Mouse (Mus musculus) liver, embryonic 13.5 days (tissue): ENCODE results near the gene Aqp5. TPM values are rescaled to one million over a fixed set of nuclear protein-coding genes. Genes with fewer than 3 reads are reported as not detected.

Experiments
- ATAC-seq: fragments of 200-750 bp; cut with Nextera tagmentation; 2 replicates; pipeline ENCODE4 v1.8.0; 2017; ENCODE audit warnings: low read depth, mild to moderate bottlenecking, moderate number of reproducible peaks, moderate library complexity
- DNase-seq: peaks from one replicate; pipeline ENCODE4 v3.0.0; 2022
- H3K27ac ChIP-seq: fragments of 300-500 bp; sonication (generic); 2 replicates; pipeline ENCODE4 v1.5.1; 2015; ENCODE audit warnings: moderate library complexity, mild to moderate bottlenecking, inconsistent platforms
- H3K27me3 ChIP-seq: fragments of 300-500 bp; sonication (generic); 2 replicates; pipeline ENCODE4 v1.6.1; 2015; ENCODE audit warnings: mild to moderate bottlenecking, inconsistent platforms
- H3K36me3 ChIP-seq: fragments of 300-500 bp; sonication (generic); 2 replicates; pipeline ENCODE4 v1.6.1; 2015; ENCODE audit warnings: mild to moderate bottlenecking, inconsistent platforms
- H3K4me1 ChIP-seq: fragments of 300-500 bp; sonication (generic); replicated peaks from 2 replicates; pipeline ENCODE4 v1.6.1; 2015; ENCODE audit warnings: inconsistent platforms
- H3K4me2 ChIP-seq: fragments of 300-500 bp; sonication (generic); 2 replicates; pipeline ENCODE4 v1.6.1; 2015; ENCODE audit warnings: inconsistent platforms, mild to moderate bottlenecking, moderate library complexity
- H3K4me3 ChIP-seq: fragments of 300-500 bp; sonication (generic); replicated peaks from 2 replicates; pipeline ENCODE4 v1.5.1; 2015; ENCODE audit warnings: mild to moderate bottlenecking, inconsistent platforms
- H3K9ac ChIP-seq: fragments of 300-500 bp; sonication (generic); 2 replicates; pipeline ENCODE4 v1.6.1; 2015; ENCODE audit warnings: mild to moderate bottlenecking, inconsistent platforms
- H3K9me3 ChIP-seq: fragments of 300-500 bp; sonication (generic); replicated peaks from 2 replicates; pipeline ENCODE4 v1.6.1; 2016; ENCODE audit warnings: inconsistent platforms
- WGBS: fragments of 180-500 bp; shearing (Covaris S2); methylation state at CpG from one replicate; pipeline ENCODE4 v1.1.7; 2015; ENCODE audit not compliant: insufficient replicate concordance; 5-methylcytosine and 5-hydroxymethylcytosine counted together
- polyA plus RNA-seq: library from polyadenylated mRNA; unstranded; fragments of >200 nt; fragmentation: Nextera tagmentation; extraction: Ambion mirVana; gene quantifications from 2 replicates; pipeline ENCODE4 v1.2.1, GENCODE M21; 2015

Aqp5 gene
- polyA plus RNA-seq, result 0.08 and 0.24 TPM in 2 replicates

- Histone ChIP-seq H3K27me3 (peaks cover 100% of the 10 kb centered on the region), H3K9me3 (no peaks in the 10 kb centered on the region), H3K9ac (no peak within 1 kb of the TSS), H3K36me3 (no peaks in the 10 kb centered on the region), H3K27ac (no peak within 1 kb of the TSS), H3K4me2 (peak within 1 kb of the TSS; percentile 48), H3K4me3 (peak within 1 kb of the TSS; percentile 30), H3K4me1 (no peaks in the 10 kb centered on the region; the same call in 1 of the 2 replicates)
- 2% methylated on average over 83 of the region's 83 CpGs for WGBS
- no peak for DNase-seq
- no peak for ATAC-seq
Observed at GRCm38 (mm10) chr15:99590429-99591084, at the start of gene Aqp5. TSS of gene Aqp5 (plus strand) at chr15:99590782.

- WGBS, result 35% methylated on average over 7 of the region's 7 CpGs
- peaks cover 14% of the 10 kb centered on the region; the same call in 1 of the 2 replicates for H3K27me3 ChIP-seq
- no peaks in the 10 kb centered on the region for H3K4me1 ChIP-seq
- no peak overlapping the region for H3K4me2 ChIP-seq
- DNase-seq (no peak), ATAC-seq (no peak)
- no peak overlapping the region for H3K9ac ChIP-seq
- no peak overlapping the region for H3K27ac ChIP-seq
- H3K9me3 ChIP-seq, result no peaks in the 10 kb centered on the region
- no peaks in the 10 kb centered on the region for H3K36me3 ChIP-seq
- no peak overlapping the region for H3K4me3 ChIP-seq
Observed at GRCm38 (mm10) chr15:99544047-99544446, 46.5 kb upstream of the Aqp5 start.

- Histone ChIP-seq H3K36me3 (no peaks in the 10 kb centered on the region), H3K9ac (no peak overlapping the region), H3K4me1 (no peaks in the 10 kb centered on the region), H3K27ac (no peak overlapping the region), H3K9me3 (no peaks in the 10 kb centered on the region), H3K27me3 (peaks cover 17% of the 10 kb centered on the region; the same call in 1 of the 2 replicates), H3K4me3 (no peak overlapping the region), H3K4me2 (no peak overlapping the region)
- 72% methylated on average over 11 of the region's 11 CpGs for whole genome bisulfite sequencing
- ATAC-seq, result no peak
- DNase-seq, result no peak
Observed at GRCm38 (mm10) chr15:99546596-99546995, 44.0 kb upstream of the Aqp5 start.

GRCm38 (mm10) chr15:99547732-99548131, 42.9 kb upstream of the Aqp5 start:
- Histone ChIP-seq H3K36me3 (no peaks in the 10 kb centered on the region), H3K9me3 (no peaks in the 10 kb centered on the region), H3K9ac (no peak overlapping the region), H3K27me3 (peaks cover 17% of the 10 kb centered on the region; the same call in 1 of the 2 replicates), H3K27ac (no peak overlapping the region), H3K4me3 (no peak overlapping the region), H3K4me1 (no peaks in the 10 kb centered on the region), H3K4me2 (no peak overlapping the region)
- no peak for DNase-seq
- no peak for ATAC-seq
- WGBS, result 63% methylated on average over 6 of the region's 6 CpGs

GRCm38 (mm10) chr15:99549901-99550300, 40.7 kb upstream of the Aqp5 start:
- ATAC-seq, result no peak
- Histone ChIP-seq H3K36me3 (no peaks in the 10 kb centered on the region), H3K27ac (no peak overlapping the region), H3K27me3 (0 out of 2 replicates have a peak, but pooled peaks cover 3% of the 10 kb centered on the region), H3K9ac (no peak overlapping the region), H3K4me3 (no peak overlapping the region), H3K4me1 (no peaks in the 10 kb centered on the region), H3K4me2 (no peak overlapping the region), H3K9me3 (no peaks in the 10 kb centered on the region)
- no peak for DNase-seq
- WGBS, result 30% methylated on average over 2 of the region's 2 CpGs

GRCm38 (mm10) chr15:99553767-99554166, 36.8 kb upstream of the Aqp5 start:
- Histone ChIP-seq H3K4me1 (no peaks in the 10 kb centered on the region), H3K4me2 (no peak overlapping the region), H3K36me3 (no peaks in the 10 kb centered on the region), H3K9me3 (no peaks in the 10 kb centered on the region), H3K9ac (no peak overlapping the region), H3K27ac (no peak overlapping the region), H3K4me3 (no peak overlapping the region), H3K27me3 (0 out of 2 replicates have a peak, but pooled peaks cover 3% of the 10 kb centered on the region)
- ATAC-seq (no peak), DNase-seq (no peak)
- WGBS, result 73% methylated on average over 6 of the region's 6 CpGs

- Histone ChIP-seq H3K9ac (no peak overlapping the region), H3K36me3 (no peaks in the 10 kb centered on the region), H3K4me2 (no peak overlapping the region), H3K27ac (no peak overlapping the region), H3K27me3 (0 out of 2 replicates have a peak, but pooled peaks cover 9% of the 10 kb centered on the region), H3K4me3 (no peak overlapping the region), H3K9me3 (no peaks in the 10 kb centered on the region), H3K4me1 (no peaks in the 10 kb centered on the region)
- WGBS, result 54% methylated on average over 1 of the region's 1 CpGs
- ATAC-seq, result no peak
- DNase-seq, result no peak
Observed at GRCm38 (mm10) chr15:99558947-99559346, 31.6 kb upstream of the Aqp5 start.

GRCm38 (mm10) chr15:99560246-99560645, 30.3 kb upstream of the Aqp5 start:
- H3K27me3 ChIP-seq, result 0 out of 2 replicates have a peak, but pooled peaks cover 9% of the 10 kb centered on the region
- 60% methylated on average over 10 of the region's 10 CpGs for WGBS
- ATAC-seq, result no peak

GRCm38 (mm10) chr15:99567371-99567770, 23.2 kb upstream of the Aqp5 start:
- no peaks in the 10 kb centered on the region for H3K9me3 ChIP-seq
- WGBS, result 66% methylated on average over 4 of the region's 4 CpGs
- H3K4me3 ChIP-seq, result no peak overlapping the region
- H3K27ac ChIP-seq, result no peak overlapping the region
- no peak overlapping the region for H3K4me2 ChIP-seq
- peaks cover 4% of the 10 kb centered on the region; the same call in 1 of the 2 replicates for H3K27me3 ChIP-seq
- H3K36me3 ChIP-seq, result no peaks in the 10 kb centered on the region
- DNase-seq (no peak), ATAC-seq (no peak)
- no peaks in the 10 kb centered on the region for H3K4me1 ChIP-seq
- no peak overlapping the region for H3K9ac ChIP-seq

More at GRCm38 (mm10) chr15:99560246-99560645, 30.3 kb upstream of the Aqp5 start:
- Histone ChIP-seq H3K9ac (no peak overlapping the region), H3K27ac (no peak overlapping the region), H3K4me3 (no peak overlapping the region), H3K9me3 (no peaks in the 10 kb centered on the region), H3K36me3 (no peaks in the 10 kb centered on the region), H3K4me1 (no peaks in the 10 kb centered on the region), H3K4me2 (no peak overlapping the region)
- DNase-seq, result no peak

- no peak overlapping the region for H3K27ac ChIP-seq
- H3K9me3 ChIP-seq, result no peaks in the 10 kb centered on the region
- WGBS, result 48% methylated on average over 6 of the region's 6 CpGs
- H3K4me1 ChIP-seq, result no peaks in the 10 kb centered on the region
- H3K9ac ChIP-seq, result no peak overlapping the region
- H3K4me3 ChIP-seq, result no peak overlapping the region
- no peaks in the 10 kb centered on the region for H3K36me3 ChIP-seq
- no peak for DNase-seq
- H3K27me3 ChIP-seq, result peaks cover 6% of the 10 kb centered on the region
- no peak for ATAC-seq
- no peak overlapping the region for H3K4me2 ChIP-seq
Observed at GRCm38 (mm10) chr15:99568682-99569081, 21.9 kb upstream of the Aqp5 start.

GRCm38 (mm10) chr15:99569123-99569522, 21.5 kb upstream of the Aqp5 start:
- H3K4me3 ChIP-seq, result no peak overlapping the region
- H3K9me3 ChIP-seq, result no peaks in the 10 kb centered on the region
- H3K4me2 ChIP-seq, result no peak overlapping the region
- 65% methylated on average over 10 of the region's 10 CpGs for WGBS
- DNase-seq (no peak), ATAC-seq (no peak)
- no peaks in the 10 kb centered on the region for H3K4me1 ChIP-seq
- no peaks in the 10 kb centered on the region for H3K36me3 ChIP-seq
- H3K9ac ChIP-seq, result no peak overlapping the region
- H3K27ac ChIP-seq, result no peak overlapping the region
- peaks cover 10% of the 10 kb centered on the region for H3K27me3 ChIP-seq
